Mouse (Mus musculus): ENCODE data around the gene Tagln3. TPM values are rescaled to one million over a fixed set of nuclear protein-coding genes. Genes with fewer than 3 reads are reported as not detected.

The Tagln3 gene
- polyA plus RNA-seq, 1 experiment from 2014 or later: 2.4 TPM

DNA sequence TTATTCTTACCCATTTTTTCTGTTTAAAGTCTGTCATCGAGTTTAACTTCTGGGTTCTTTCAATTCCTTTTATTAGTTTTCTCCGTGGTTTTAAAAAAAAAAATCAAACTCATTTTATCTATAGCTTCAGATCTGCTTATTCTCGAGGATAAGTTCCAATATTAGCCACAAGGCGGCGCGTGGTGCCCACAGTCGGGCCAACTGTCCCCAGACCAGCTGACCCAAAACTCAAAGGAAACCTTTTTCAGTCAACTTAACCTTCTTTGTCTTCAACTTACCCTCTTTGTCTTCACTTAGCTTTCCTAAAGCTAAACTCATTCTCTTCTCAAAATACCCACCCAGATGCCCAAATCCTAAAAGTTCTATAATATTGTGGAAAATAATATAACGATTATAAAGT is 39.6 kb downstream of the Tagln3 start:
- H3K27ac ChIP-seq (ENCODE audit: low read length): no peak overlapping the region
- no peak overlapping the region for H3K4me3 ChIP-seq (ENCODE audit: low read length)
- H3K9ac ChIP-seq (ENCODE audit: low read length): no peak overlapping the region
- no peaks in the 10 kb centered on the region for H3K27me3 ChIP-seq (ENCODE audit: control insufficient read depth, insufficient read depth, low read length)
- H3K36me3 ChIP-seq (ENCODE audit: control insufficient read depth, insufficient read depth): no peaks in the 10 kb centered on the region
- 12% methylated on average over 8 of the region's 8 CpGs for WGBS
- no peak for ATAC-seq (replicated peaks; ENCODE audit: extremely low read depth, insufficient read depth, low FRiP score)
- H3K4me1 ChIP-seq (ENCODE audit: control insufficient read depth, insufficient read depth, low read length): no peaks in the 10 kb centered on the region
- H3K9me3 ChIP-seq (replicated peaks; ENCODE audit: control insufficient read depth, low read length): no peaks in the 10 kb centered on the region
- H3K4me2 ChIP-seq (ENCODE audit: low read depth, low read length): no peak overlapping the region

DNA sequence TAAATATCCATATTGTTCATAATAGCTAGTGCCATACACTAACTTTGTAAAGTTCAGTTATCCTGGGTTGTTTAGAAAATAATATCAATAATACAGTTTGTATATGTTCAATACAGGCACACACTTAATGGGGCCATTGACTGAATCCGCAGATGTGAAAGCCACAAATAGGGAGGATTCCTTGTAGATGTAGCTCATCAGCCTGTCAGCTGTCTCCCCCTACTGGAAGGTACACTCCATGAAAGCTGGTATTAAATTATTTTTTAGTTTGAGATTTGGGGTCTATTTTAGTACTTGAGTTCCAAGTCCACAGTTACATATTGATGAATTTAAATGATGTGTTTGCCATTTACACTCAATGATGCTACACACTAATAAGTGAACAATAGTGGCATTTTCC is 47.9 kb downstream of the Tagln3 start:
- ATAC-seq (replicated peaks; ENCODE audit: extremely low read depth, insufficient read depth, low FRiP score): no peak
- no peak overlapping the region for H3K4me2 ChIP-seq (ENCODE audit: low read depth, low read length)
- 13% methylated on average over 1 of the region's 1 CpGs for WGBS
- H3K9me3 ChIP-seq (replicated peaks; ENCODE audit: control insufficient read depth, low read length): no peaks in the 10 kb centered on the region
- no peaks in the 10 kb centered on the region for H3K4me1 ChIP-seq (ENCODE audit: control insufficient read depth, insufficient read depth, low read length)
- no peaks in the 10 kb centered on the region for H3K36me3 ChIP-seq (ENCODE audit: control insufficient read depth, insufficient read depth)
- H3K27ac ChIP-seq (ENCODE audit: low read length): no peak overlapping the region
- H3K27me3 ChIP-seq (ENCODE audit: control insufficient read depth, insufficient read depth, low read length): no peaks in the 10 kb centered on the region
- H3K4me3 ChIP-seq (ENCODE audit: low read length): no peak overlapping the region
- no peak overlapping the region for H3K9ac ChIP-seq (ENCODE audit: low read length)

- H3K9ac ChIP-seq (ENCODE audit: low read length): no peak overlapping the region
- no peak for ATAC-seq (replicated peaks; ENCODE audit: extremely low read depth, insufficient read depth, low FRiP score)
- no peak overlapping the region for H3K27ac ChIP-seq (ENCODE audit: low read length)
- no peak overlapping the region for H3K4me2 ChIP-seq (ENCODE audit: low read depth, low read length)
- no peaks in the 10 kb centered on the region for H3K9me3 ChIP-seq (replicated peaks; ENCODE audit: control insufficient read depth, low read length)
- no peaks in the 10 kb centered on the region for H3K27me3 ChIP-seq (ENCODE audit: control insufficient read depth, insufficient read depth, low read length)
- H3K4me1 ChIP-seq (ENCODE audit: control insufficient read depth, insufficient read depth, low read length): no peaks in the 10 kb centered on the region
- no peaks in the 10 kb centered on the region for H3K36me3 ChIP-seq (ENCODE audit: control insufficient read depth, insufficient read depth)
- 71% methylated on average over 4 of the region's 4 CpGs for WGBS
- no peak overlapping the region for H3K4me3 ChIP-seq (ENCODE audit: low read length)
Measured at GRCm38 (mm10) chr16:45670005-45670404, 54.4 kb downstream of the Tagln3 start.

DNA sequence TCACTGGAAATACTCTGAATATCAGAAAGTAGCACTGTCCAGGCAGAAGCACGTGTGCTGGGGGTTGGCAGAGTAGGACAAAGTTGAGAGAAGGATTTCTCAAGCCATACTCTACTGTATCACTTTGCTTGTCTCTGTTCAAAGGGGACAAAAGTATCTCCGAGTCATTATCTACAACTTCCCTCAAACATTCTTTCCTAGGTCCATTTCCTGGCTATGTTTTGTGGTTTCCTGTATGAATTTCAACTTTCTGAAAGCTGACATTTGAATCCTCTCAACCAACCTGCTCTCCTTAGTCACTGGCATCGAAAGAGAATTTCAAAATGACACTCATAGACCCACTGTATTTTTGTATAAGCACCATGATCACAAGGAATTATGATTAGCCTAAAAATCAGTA is 56.2 kb downstream of the Tagln3 start:
- WGBS: 39% methylated on average over 3 of the region's 3 CpGs
- no peak overlapping the region for H3K4me2 ChIP-seq (ENCODE audit: low read depth, low read length)
- ATAC-seq (replicated peaks; ENCODE audit: extremely low read depth, insufficient read depth, low FRiP score): no peak

DNA sequence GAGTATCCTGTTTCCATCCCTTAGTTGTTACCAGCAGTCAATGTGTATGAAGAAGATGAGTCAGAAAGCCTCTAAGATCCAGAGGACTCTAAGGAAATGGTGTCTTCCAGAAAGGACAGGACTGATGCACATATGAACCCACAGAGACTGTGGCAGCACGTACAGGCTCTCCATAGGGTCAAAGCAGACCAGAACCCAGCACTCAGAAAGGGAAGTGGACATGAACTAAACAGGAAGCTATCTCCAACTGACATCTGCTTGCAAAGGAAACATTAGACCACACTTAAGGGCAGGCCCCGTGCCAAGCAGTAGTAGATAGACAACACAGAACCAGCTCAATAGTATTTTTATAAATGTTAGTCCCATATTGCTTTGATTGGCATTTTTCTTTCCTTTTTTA is 58.3 kb downstream of the Tagln3 start:
- H3K36me3 ChIP-seq (ENCODE audit: control insufficient read depth, insufficient read depth): no peaks in the 10 kb centered on the region
- H3K9me3 ChIP-seq (replicated peaks; ENCODE audit: control insufficient read depth, low read length): no peaks in the 10 kb centered on the region
- H3K4me3 ChIP-seq (ENCODE audit: low read length): no peak overlapping the region
- no peaks in the 10 kb centered on the region for H3K27me3 ChIP-seq (ENCODE audit: control insufficient read depth, insufficient read depth, low read length)
- H3K4me2 ChIP-seq (ENCODE audit: low read depth, low read length): no peak overlapping the region
- H3K27ac ChIP-seq (ENCODE audit: low read length): no peak overlapping the region
- no peak for ATAC-seq (replicated peaks; ENCODE audit: extremely low read depth, insufficient read depth, low FRiP score)
- no peaks in the 10 kb centered on the region for H3K4me1 ChIP-seq (ENCODE audit: control insufficient read depth, insufficient read depth, low read length)
- 37% methylated on average over 2 of the region's 2 CpGs for WGBS
- H3K9ac ChIP-seq (ENCODE audit: low read length): no peak overlapping the region

More for the DNA sequence above, 56.2 kb downstream of the Tagln3 start:
- Histone ChIP-seq H3K4me1 (ENCODE audit: control insufficient read depth, insufficient read depth, low read length) (no peaks in the 10 kb centered on the region), H3K9me3 (replicated peaks; ENCODE audit: control insufficient read depth, low read length) (no peaks in the 10 kb centered on the region), H3K27ac (ENCODE audit: low read length) (no peak overlapping the region), H3K4me3 (ENCODE audit: low read length) (no peak overlapping the region), H3K36me3 (ENCODE audit: control insufficient read depth, insufficient read depth) (no peaks in the 10 kb centered on the region), H3K27me3 (ENCODE audit: control insufficient read depth, insufficient read depth, low read length) (no peaks in the 10 kb centered on the region), H3K9ac (ENCODE audit: low read length) (no peak overlapping the region)

GRCm38 (mm10) chr16:45662381-45662780 is 62.0 kb downstream of the Tagln3 start:
- Histone ChIP-seq H3K4me1 (ENCODE audit: control insufficient read depth, insufficient read depth, low read length) (no peaks in the 10 kb centered on the region), H3K9ac (ENCODE audit: low read length) (no peak overlapping the region), H3K27me3 (ENCODE audit: control insufficient read depth, insufficient read depth, low read length) (no peaks in the 10 kb centered on the region), H3K9me3 (replicated peaks; ENCODE audit: control insufficient read depth, low read length) (no peaks in the 10 kb centered on the region; the same call in 1 of the 2 replicates), H3K4me2 (ENCODE audit: low read depth, low read length) (no peak overlapping the region), H3K27ac (ENCODE audit: low read length) (no peak overlapping the region), H3K4me3 (ENCODE audit: low read length) (no peak overlapping the region), H3K36me3 (ENCODE audit: control insufficient read depth, insufficient read depth) (no peaks in the 10 kb centered on the region)
- ATAC-seq (replicated peaks; ENCODE audit: extremely low read depth, insufficient read depth, low FRiP score): no peak

Other genes starting within 250 kb of the Tagln3 start
- not detected in 2 replicates for gene Gm609, start 231.6 kb downstream of the Tagln3 start, polyA plus RNA-seq (2015; fragmentation: Nextera tagmentation; extraction: Ambion mirVana)
- not detected in 2 replicates for gene Gm17783, start 192.6 kb downstream of the Tagln3 start, polyA plus RNA-seq (2015; fragmentation: Nextera tagmentation; extraction: Ambion mirVana)
- not detected in 2 replicates for gene Slc9c1, start 189.3 kb downstream of the Tagln3 start, polyA plus RNA-seq (2015; fragmentation: Nextera tagmentation; extraction: Ambion mirVana)
- 0.27 and 0.53 TPM in 2 replicates for gene Gcsam, start 114.2 kb downstream of the Tagln3 start, polyA plus RNA-seq (2015; fragmentation: Nextera tagmentation; extraction: Ambion mirVana)
- 0.09 and 0.11 TPM in 2 replicates for gene BC016579, start 70.5 kb downstream of the Tagln3 start, polyA plus RNA-seq (2015; fragmentation: Nextera tagmentation; extraction: Ambion mirVana)
- not detected in 2 replicates for gene Tmprss7, start 30.9 kb downstream of the Tagln3 start, polyA plus RNA-seq (2015; fragmentation: Nextera tagmentation; extraction: Ambion mirVana)
- 25.9 and 29.7 TPM in 2 replicates for gene Abhd10, start 18.3 kb upstream of the Tagln3 start, polyA plus RNA-seq (2015; fragmentation: Nextera tagmentation; extraction: Ambion mirVana)
- gene Phldb2, start 229.0 kb upstream of the Tagln3 start, polyA plus RNA-seq (2015; fragmentation: Nextera tagmentation; extraction: Ambion mirVana): 38.3 and 44.9 TPM in 2 replicates

All from heart, embryonic 16.5 days (tissue).